Mouse (Mus musculus): ENCODE results near the gene Sun3. TPM values are rescaled to one million over a fixed set of nuclear protein-coding genes. Genes with fewer than 3 reads are reported as not detected.
A peak's percentile ranks its signal among the peaks of the same experiment; 100 is the strongest.

The Sun3 gene
- total RNA-seq, 2 experiments from 2014 or later: not detected

- no peak for DNase-seq (ENCODE audit: low spot score in 2 of 2)
Measured at GRCm38 (mm10) chr11:8986058-8986457, 62.7 kb downstream of the Sun3 start.

GRCm38 (mm10) chr11:8983237-8983861 lies 65.4 kb downstream of the Sun3 start:
- DNase-seq (ENCODE audit: low spot score in 2 of 2): peak; percentile 67 to 78

- DNase-seq (ENCODE audit: low spot score in 2 of 2): no peak
Measured at GRCm38 (mm10) chr11:8978154-8978553, 70.6 kb downstream of the Sun3 start.

GRCm38 (mm10) chr11:8973166-8973565 lies 75.6 kb downstream of the Sun3 start, which contains the start of gene Pkd1l1:
TSS of gene Pkd1l1 (minus strand) at chr11:8973266.
- DNase-seq (ENCODE audit: low spot score in 2 of 2): no peak

GRCm38 (mm10) chr11:8972093-8972492 lies 76.7 kb downstream of the Sun3 start:
- no peak for DNase-seq (ENCODE audit: low spot score in 2 of 2)

- DNase-seq (ENCODE audit: low spot score in 2 of 2): no peak
Measured at GRCm38 (mm10) chr11:8970509-8970908, 78.3 kb downstream of the Sun3 start.

- DNase-seq (ENCODE audit: low spot score in 2 of 2): no peak
Measured at GRCm38 (mm10) chr11:8968094-8968493, 80.7 kb downstream of the Sun3 start.

Other genes starting within 250 kb of the Sun3 start
- gene Pkd1l1, start 75.7 kb downstream of the Sun3 start, total RNA-seq (2021): under 1 TPM in 1 of 2 experiments, not detected in 1; 0.13 TPM
- gene Hus1, start 37.8 kb downstream of the Sun3 start, total RNA-seq (2021): 1 to 10 TPM; 7.3 to 7.4 TPM
- gene Gm11992, start 397 bp downstream of the Sun3 start, total RNA-seq (2021): under 1 TPM in 1 of 2 experiments, not detected in 1; 0.19 TPM
- gene Upp1, start 69.1 kb upstream of the Sun3 start, total RNA-seq (2021): 10 to 100 TPM; 11.0 to 12.2 TPM
- under 1 TPM; 0.07 to 0.10 TPM for gene Abca13, start 143.0 kb upstream of the Sun3 start, total RNA-seq (2021)

All from adrenal gland, adult 18-20 months (tissue).